Mouse (Mus musculus) CH12.LX (cell line): ENCODE data around the gene Rdh8.

Source experiments
- CHD1 ChIP-seq: IDR thresholded peaks from 2 replicates; pipeline ENCODE4 v1.6.1; 2012; ENCODE audit warnings: low read depth, low read length, improper control_type of control experiment, inconsistent platforms
- CTCF ChIP-seq, 2 experiments: IDR thresholded peaks in 1 of 2; conservative IDR thresholded peaks in 1 of 2; 2 replicates each; pipeline ENCODE4 v1.5.1; 2011 to 2012; ENCODE audit warnings: low read depth in 2 of 2, low read length in 2 of 2, improper control_type of control experiment in 1 of 2, inconsistent platforms in 1 of 2, mild to moderate bottlenecking in 1 of 2, moderate library complexity in 1 of 2
- ELF1 ChIP-seq: IDR thresholded peaks from 2 replicates; pipeline ENCODE4 v1.6.1; 2014; ENCODE audit warnings: low read depth, mild to moderate bottlenecking, inconsistent platforms, low read length, improper control_type of control experiment
- MAX ChIP-seq: IDR thresholded peaks from 2 replicates; pipeline ENCODE4 v1.6.1; 2011; ENCODE audit warnings: low read length, improper control_type of control experiment
- POLR2A ChIP-seq: IDR thresholded peaks from 2 replicates; pipeline ENCODE4 v1.6.1; 2011; ENCODE audit warnings: low read depth, mild to moderate bottlenecking, improper control_type of control experiment, low read length
- ZC3H11A ChIP-seq: IDR thresholded peaks from 2 replicates; pipeline ENCODE4 v1.6.1; 2012; ENCODE audit warnings: low read depth, mild to moderate bottlenecking, inconsistent platforms, low read length, improper control_type of control experiment
- ZNF384 ChIP-seq: IDR thresholded peaks from 2 replicates; pipeline ENCODE4 v1.6.1; 2012; ENCODE audit warnings: low read depth, low read length, improper control_type of control experiment, inconsistent platforms

- TF ChIP-seq POLR2A: no peak
- no peak for TF ChIP-seq ZNF384
- TF ChIP-seq CTCF (conservative IDR thresholded peaks at IDR 0.05 in 1 of 2, IDR thresholded peaks at IDR 0.05 in 1 of 2; ENCODE audit: low read depth in 2 of 2, low read length in 2 of 2): no peak
- no peak for TF ChIP-seq ZC3H11A
- no peak for TF ChIP-seq CHD1
- TF ChIP-seq MAX: no peak
- TF ChIP-seq ELF1: no peak
Observed at GRCm38 (mm10) chr9:20837184-20837947, 19.1 kb downstream of the Rdh8 start.
